Mouse (Mus musculus) retina, embryonic 14.5 days (tissue): Measurements from ENCODE around the gene Zfp354b.

Experiments used
- DNase-seq: peaks from one replicate; pipeline ENCODE4 v3.0.0-alpha.2; 2015; ENCODE audit warnings: low spot score

The Zfp354b gene

DNA sequence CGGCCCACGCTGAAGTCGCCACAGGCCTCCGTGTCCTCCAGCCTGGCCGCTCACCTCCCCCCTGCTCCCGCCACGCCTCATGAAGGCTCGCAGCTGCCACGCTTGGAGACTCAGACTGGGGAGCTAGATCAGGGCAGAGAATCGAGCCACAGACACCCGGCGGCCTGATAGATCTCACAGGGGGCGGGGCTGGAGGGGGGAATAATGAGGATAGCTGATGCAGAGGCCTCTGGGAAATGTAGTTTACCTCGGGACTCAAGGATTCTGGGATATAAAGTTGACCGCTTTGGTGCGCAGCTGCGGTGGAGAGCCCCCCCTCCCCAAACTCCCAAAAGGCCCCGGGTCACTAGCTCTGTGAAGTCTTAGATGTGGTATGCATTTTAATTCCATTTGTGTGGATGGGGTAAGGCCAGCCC lies at the start of gene Zfp354b:
Zfp354b (minus strand) TSS at position 183 of the 416 bp plus-strand sequence.
- peak; percentile 90 for DNase-seq

DNA sequence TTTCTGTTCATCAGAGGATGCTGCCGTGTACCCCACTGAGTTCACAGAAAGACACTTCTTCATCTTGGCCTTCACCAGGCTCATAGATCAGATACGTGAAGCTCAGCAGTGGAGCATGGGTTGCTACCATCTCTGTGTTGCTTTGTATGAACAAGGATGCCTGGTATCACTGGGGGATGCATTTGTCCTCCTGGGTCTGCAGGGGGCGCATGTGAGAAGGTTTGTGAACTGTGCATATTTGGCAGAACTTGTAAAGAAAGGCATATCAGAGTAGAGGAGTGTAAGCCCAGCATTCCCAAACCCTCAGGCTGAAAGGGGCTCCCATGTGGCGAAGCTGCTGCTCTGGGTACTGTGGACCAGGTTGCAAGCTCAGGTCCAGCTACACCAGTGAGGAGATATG lies 45.8 kb upstream of the Zfp354b start:
- DNase-seq, result peak; percentile 19

DNA sequence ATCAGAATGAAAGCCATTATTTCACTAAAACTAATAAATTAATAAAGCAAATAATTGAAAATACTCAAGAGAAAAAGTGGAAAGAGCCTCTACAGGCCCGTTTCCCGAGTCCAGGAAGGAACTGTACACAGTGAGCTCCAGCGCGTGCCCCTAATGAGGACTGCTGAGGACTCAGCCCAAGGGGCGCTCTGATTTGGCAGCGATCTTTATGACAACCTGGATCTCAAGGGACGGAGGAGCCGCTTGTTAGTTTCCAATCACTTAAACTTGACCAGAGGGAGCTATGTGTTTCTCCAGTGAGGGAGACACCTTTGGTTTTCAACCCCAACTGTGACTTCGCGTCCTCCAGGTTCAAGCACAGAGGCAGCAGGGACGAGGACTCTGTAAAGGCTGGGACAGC lies 34.8 kb upstream of the Zfp354b start, which contains the start of gene Olfr1378:
Olfr1378 (plus strand) TSS at position 301 of the 400 bp plus-strand sequence.
- no peak for DNase-seq

DNA sequence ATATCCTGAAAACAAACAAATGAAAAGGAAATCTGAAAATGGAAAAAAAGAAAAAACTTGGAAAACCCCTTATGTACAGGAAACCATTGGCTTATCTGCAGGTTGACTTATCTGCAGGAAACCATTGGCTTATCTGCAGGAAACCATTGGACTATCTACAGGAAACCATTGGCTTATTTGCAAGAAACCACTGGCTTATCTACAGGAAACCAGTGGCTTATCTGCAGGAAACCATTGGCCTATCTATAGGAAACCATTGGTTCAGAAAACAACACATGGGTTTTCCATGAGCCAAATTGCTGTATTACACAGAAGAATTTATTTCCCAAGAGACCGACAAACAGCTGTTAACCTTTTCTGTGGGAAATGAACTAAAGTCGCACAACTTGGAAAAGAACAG lies 33.5 kb upstream of the Zfp354b start:
- DNase-seq, result no peak

DNA sequence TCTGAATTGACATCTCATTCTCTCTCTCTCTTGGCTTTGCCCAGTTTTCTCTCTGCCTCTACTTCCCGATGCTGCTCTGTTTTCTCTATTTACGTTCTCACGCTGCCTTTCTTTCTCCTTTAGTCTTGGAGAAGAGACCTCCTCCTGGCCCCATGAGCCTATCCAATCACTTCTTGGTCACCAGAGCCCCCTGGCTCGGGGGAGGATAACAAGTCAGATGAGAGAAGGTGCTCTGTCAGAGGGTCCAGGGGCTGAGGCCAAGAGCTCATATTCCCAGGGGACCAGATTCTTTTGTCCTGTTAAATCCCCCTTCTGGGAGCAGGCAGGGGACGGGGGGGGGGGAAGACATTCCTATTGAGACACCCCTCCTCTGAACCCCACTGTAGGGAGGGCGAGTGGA lies 22.2 kb upstream of the Zfp354b start, which contains the start of gene Prop1:
Prop1 (minus strand) TSS at position 101 of the 400 bp plus-strand sequence.
- no peak for DNase-seq

DNA sequence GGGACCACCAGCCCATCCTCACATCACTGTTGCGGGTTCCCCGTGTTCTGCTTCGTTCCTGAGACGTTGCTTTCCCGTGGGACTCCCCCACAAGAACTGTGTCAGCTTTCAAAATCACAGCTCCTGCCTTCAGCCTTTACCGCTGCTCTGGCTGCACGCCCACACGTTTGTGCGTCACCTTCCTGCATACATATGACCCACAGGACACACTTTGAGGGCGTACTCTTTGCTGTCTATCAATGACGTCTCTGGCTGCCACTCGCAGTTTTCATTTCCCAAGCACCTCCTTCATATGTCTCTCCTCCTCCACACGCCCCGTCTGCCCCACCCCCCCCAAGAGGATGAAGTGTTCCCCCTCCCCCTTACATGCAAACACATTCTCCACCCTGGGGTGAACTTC lies 20.9 kb upstream of the Zfp354b start:
- no peak for DNase-seq

DNA sequence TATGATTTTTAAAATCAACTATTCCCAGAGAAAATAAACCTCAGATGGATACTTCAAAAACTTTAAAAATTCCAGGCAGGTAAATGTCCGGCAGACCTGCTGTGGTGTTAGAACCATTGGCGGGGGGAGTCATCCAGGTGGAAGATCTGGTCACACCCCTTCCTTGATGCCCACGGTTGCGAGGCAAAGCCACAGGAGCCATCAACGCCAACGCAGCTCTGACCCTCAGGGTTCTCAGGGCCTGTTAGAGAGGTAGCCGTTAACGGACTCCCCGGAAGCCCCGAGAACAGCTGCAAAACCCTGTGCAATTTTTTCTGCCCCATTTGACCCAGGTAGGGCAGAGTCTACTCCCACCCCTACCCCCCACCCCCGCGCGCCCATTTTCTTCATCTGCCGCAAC lies 12.1 kb upstream of the Zfp354b start, which contains the start of gene 4933414I15Rik:
4933414I15Rik (minus strand) TSS at position 260 of the 400 bp plus-strand sequence.
- DNase-seq, result no peak

DNA sequence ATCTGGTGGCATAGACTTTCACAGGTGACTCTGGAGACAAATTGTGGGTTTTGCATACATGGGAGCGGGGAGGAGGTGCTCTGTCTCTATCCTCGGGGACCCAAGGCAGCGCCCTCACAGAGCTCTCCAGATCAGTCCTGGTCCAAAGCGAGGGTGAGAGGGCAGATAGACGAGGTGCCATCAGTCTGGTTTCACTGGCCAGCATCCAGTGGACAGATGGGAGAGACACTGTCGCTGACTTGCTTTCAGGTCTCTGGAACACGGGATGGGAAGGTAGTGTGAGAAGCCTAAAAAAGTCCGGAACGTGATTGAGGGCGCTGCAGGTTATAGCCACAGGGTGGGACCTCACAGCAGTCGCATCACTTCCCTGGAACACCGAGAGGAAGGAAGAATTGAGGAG lies 11.0 kb upstream of the Zfp354b start:
- no peak for DNase-seq

DNA sequence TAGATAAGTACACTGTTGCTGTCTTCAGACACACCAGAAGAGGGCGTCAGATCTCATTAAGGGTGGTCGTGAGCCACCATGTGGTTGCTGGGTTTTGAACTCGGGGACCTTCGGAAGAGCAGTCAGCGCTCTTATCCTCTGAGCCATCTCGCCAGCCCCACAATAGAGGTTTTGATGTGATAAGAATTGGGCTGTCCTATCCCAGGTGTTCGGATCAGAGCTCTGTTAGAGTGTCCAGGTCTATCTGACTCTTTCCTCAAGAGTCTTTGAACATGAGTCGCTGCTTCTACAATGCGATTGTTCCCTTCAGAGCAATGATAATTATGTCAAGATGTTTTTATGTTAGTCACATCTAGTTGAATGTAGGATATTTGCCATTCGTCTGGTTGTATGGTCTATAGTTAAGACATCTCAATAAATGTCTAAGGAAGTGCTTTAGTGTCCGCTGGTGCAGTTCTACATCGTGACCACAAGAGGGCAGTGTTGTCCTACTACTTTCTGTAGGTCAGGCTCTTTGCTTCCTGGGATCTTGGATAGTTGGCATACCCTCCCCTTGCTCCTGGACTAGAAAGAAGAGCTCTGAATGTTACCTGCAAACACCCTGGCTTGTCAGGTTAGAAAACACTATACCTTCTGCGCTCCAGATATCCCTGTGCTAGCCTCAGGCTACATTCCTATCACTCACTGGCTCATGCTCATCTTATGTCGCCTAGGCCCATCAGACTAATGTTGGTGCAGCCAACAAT lies 8.4 kb upstream of the Zfp354b start:
- DNase-seq, result peak; percentile 88

DNA sequence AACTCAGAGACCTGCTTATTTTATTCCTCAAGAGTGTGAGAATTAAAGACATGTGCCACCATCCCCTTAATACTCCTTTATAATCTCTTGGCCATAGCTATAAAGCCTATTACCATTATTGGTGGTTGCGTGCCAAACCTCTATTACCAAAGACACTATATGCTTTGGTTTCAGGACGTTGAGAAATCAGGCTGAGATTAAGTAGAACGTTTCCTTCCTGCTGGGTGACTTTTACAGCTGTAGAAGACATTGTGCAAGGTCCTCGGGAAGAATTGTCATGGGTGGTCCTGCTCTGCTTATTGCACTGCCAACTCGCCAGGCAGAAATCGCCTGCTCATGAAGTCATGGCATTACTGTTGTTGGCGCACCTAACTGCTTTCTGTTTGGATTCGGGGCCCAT lies 7.0 kb upstream of the Zfp354b start:
- no peak for DNase-seq

DNA sequence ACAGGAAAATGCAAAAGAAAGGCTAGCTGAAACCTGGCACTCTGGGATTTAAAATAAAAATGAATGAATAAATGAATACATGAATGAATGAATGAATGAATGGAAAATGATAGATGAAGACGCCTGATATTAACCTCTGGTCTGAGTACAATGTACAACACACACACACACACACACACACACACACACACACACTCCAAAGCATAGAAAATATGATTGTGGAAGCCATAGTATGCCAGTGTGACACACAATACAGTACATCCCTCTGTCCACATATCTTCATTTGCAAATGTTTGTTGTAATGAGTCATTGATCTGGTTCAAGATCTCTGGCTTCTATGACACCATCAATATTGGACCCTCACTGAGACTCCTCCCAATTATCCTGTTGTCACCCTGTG lies 607 bp upstream of the Zfp354b start:
- DNase-seq, result no peak

DNA sequence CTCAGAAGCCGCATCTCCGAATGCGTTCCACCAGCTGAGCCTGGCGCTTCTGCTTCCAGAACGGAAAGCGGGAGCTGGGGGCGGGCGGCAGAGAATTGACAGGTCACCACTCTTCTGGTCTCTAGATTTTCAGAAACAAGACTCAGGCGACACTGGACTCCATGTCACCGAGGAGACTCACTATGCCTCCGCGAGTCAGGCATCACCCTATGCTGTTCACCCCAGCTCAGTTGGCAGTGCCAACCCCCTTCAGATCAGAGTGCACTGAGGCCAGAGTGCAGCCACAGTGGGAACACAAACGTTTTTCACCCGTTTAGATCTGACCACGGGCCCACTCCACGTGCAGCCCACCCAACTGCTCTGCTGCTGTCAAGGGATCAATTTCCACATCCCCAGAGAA lies 412 bp downstream of the Zfp354b start:
- DNase-seq, result no peak

DNA sequence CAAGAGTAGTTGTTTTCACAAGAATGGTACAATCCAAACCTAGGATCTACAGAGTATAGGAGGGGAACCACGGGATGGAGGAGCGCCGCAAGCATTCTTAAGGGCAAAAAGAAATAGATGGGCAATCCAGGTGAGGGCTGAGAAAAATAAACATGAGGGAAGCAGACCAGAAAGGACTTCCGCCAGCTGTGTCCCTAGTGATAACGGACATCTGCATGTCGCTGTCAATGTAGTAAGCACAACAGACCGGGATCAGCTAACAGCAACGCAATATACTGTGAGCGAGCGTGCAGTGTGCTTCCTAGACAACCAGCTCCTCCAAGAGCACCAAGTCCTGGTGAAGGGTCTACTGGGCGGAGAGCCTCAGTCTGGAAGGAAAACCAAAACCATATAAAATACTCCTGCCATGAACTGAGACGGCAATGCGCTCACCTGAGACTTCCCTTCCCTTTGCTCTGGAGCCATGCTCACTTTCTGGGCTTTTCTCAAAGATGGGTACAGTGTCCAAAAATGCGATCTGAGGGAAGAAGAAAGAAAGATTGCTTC lies 891 bp downstream of the Zfp354b start:
- peak; percentile 10 for DNase-seq

DNA sequence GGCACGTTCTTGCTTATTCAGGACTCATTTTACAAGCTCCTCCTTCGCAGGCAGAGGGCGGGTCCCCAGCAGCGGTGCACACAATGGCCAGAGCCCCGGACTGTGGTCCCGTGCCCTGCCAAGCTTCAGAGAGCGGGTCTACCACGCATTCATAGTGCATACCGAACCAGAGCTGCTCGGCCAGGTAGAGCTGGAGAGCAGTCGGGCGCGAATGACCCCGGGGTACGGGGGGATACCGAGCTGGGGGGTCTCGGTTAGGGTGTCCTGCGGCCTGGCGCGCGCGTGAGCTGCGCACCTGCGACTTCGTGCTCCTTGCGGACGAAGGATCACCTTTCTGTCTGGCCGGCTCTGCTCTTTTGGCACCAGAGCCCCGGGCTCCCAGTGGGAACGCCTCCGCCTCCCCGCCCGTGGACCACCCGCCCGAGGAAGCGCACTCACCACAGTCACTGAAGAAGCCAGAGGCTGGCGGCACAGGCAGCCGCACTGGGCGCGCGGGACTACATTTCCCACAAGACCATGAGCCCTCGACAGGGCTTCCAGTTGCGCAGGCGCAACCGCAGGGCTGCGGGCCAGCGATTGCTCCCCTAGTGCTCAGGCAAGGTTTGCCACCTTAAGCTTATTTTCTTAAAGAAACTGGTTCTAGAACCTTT lies 15.6 kb downstream of the Zfp354b start, which contains the start of gene Zfp2:
Zfp2 (minus strand) TSS at position 495 of the 650 bp plus-strand sequence.
- peak; percentile 94 for DNase-seq

DNA sequence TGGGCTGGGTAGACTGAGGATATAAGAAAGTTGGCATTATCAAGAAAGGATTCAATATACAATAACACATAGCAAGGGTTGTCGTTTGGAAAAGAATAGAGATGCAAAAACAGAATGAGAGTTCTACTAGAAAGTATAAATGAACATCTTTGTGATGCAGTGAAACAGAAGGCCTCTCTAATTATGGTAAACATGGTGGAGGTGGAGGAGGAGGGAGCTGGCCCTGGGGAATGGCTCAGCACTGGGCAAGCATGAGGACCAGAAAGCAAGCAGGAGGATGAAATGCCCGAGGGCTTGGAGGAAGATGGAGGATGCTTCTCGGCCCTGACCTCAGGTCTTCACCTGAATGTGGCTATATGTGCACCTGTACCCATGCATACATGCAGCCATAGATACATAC lies 17.0 kb downstream of the Zfp354b start:
- DNase-seq, result no peak

DNA sequence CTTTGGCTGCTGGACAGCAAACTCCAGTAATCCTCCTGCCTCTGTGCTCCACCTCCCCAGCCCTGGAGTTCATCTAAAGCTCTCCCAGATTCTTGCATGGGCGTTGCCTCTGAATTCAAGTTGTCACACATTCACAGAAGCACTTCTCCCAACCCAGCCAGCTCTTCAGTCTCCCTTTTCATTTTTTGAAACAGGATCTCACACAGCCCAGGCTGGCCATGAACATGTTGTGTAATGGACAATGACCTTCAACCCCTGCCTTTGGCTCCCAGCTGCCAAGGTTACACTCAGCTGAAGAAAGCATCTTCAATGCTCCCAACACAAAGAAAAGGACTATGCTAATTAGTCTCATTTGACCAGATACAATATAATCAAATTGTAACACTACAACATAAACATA lies 18.1 kb downstream of the Zfp354b start:
- DNase-seq, result no peak

DNA sequence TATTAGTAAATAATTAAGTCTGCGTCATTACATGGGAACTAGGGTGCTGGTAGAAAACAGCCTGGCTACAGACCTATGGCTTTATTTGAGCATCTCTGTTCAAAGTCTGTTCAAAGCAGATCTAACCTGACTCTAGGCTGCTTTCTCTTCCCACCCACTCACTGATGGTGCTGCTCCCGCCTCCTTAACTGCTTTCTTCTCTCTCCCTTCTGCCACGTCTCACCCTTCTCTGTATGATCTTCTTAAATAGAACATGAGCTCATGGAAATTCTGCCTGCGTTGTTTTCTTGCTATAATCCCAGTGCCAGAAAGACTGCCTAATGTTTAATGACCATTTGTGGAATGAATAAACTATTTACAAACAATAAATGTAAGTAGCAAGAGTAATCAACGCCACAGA lies 23.3 kb downstream of the Zfp354b start:
- no peak for DNase-seq

DNA sequence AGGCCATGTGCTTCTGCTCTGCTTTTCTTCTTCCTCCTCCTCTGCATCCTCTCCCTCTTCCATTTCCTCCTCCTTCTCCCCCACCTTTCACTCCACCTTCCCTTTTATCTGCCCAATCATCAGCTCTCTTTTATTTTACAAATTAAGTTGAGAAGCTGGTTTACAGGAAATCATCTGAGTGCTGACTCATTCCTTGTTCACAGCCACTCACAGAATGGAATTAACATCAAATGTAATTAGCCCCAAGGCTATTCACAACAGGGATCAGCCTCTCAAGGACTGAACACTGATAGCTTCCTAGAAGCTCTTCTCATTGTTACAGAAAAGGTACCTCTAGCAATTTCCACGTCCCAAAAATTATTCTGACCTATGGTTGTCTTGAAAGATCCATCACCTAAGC lies 34.1 kb downstream of the Zfp354b start:
- DNase-seq, result no peak

DNA sequence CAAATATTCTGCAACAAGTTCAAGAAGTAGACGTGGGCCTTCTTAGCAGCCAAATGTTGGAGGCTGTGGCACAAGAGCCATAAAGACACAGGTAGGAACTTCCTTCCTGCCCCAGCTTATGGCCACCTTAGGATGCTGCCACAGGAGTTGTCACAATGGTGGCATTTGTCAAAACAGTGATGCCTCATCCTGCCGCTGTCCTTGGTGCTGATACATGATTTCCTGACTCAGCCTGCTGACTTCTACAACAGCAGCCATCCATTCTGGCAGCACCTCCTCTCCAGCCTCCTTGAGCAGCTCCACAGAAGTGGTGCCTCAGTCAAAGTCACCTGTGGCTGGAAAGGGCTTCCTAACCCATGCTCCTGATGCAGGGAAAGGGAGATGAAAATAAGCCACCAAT lies 39.0 kb downstream of the Zfp354b start:
- no peak for DNase-seq

DNA sequence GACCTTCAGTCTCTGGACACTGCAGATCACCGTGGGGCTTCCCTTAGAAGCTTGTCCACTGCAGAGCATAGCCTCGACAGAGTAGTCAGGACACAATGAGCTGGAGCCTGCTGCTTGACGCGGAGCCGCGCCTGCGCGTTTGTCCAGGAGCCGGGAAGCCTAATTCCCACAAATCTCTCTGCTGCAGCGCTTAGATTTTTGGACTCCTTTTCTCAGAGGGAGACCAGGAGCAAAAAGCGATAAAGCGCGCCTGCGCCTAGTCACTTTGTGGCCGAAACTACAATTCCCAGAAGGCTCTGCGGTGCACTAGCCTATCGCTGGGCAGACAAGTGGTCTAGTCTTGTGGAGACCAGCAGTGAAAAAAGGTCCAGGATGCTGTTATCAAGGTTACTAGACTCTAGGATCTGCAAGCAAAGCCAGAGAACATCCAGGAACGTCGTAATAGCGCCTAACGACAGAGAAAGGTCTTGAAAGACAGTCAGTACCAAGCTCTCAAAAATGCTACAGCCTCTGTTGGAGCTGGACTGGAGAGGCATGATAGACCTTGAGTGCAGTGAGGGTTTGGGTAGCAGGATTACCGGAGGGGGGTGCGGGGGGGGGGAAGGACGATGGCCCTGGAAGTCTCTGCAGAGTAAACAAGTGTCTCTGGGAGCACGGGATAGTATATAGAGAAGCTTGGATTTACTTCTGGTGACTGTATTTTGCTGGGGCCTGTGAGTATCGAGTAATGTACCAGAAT lies 43.9 kb downstream of the Zfp354b start, which contains the start of gene Zfp454:
Zfp454 (minus strand) TSS at position 262 of the 739 bp plus-strand sequence.
- peak; percentile 96 for DNase-seq

DNA sequence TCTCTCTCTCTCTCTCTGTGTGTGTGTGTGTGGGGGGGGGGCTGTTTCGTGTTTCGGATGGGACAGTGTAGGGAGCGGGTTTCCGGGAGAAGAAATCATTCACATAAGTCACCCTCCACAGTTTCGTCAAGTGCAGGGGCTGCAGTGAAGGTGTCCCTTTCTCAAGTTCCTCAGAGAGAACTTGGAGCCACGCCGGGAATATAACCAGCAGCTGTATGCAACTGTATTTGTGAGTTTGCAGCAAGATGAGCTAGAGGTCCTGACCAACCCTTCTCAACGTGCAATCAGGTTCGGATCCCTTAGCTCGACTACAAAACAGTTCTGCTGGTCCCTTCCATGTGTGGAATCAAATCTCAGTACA lies 44.5 kb downstream of the Zfp354b start:
- DNase-seq, result no peak

DNA sequence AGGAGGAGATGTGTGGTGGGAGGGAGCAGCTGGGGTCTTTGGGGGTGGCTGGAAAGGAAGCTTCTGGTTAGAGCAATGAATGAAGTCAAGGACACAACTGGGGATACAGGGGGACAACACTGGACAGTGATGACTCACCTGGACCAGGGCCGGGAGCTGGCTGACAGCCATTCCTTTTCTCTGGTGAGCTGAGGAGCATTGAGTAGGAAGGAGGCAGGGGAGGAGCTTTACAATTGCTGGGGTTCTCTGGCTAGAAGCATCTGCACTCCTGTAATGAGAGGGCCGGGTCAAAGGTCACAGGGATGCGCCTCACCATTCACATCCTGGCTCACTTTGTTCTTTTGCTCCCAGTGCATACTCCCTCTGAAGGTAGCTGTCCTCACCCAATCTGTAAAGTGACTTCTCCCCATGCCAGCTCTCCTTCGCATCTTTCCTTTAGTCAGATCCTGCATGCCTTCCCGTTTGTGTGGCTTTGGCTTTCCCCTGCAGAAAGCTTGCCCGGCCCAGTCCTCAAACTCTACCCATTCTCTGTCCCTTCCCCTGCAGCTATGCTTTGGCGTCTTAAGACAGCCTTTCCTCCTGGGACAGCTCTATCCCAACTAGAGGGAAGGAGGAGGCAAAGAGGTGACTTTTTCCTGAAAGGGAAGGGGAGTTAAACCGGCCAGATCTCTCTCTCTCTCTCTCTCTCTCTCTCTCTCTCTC lies 45.1 kb downstream of the Zfp354b start:
- DNase-seq, result peak; percentile 2
